ENCODE assay signal across 26 mouse cellular contexts in genomic region chr1:160981337-160981736, GRCm38 (mm10). TPM values are rescaled to one million over a fixed set of nuclear protein-coding genes. Genes with fewer than 3 reads are reported as not detected.
DNase-seq lines count a peak whose midpoint lies in the region; ATAC-seq and TF ChIP-seq lines count a peak whose summit lies in the region.
"Had no signal": no experiment of that assay in that cellular context is flagged by ENCODE, and none has a peak within 500 bp of the region (broad histone marks: within the 10 kb centered on the region; RNA-seq: fewer than 3 reads in every experiment).

No protein-coding gene starts in this region.

- WGBS in liver, embryonic 13.5 days (ENCODE audit: insufficient replicate concordance): 73% methylated on average over 4 of the region's 4 CpGs
- 69% methylated on average over 4 of the region's 4 CpGs for WGBS in liver, postnatal 0 days (ENCODE audit: insufficient replicate concordance)
- 93% methylated on average over 4 of the region's 4 CpGs for WGBS in midbrain, embryonic 15.5 days

- H3K27ac ChIP-seq in CH12.LX (ENCODE audit: insufficient read depth, low read depth): no peak overlapping the region
- peak overlapping the region; percentile 68; the same call in 1 of the 2 replicates for H3K27ac ChIP-seq in liver, embryonic 13.5 days
- peak overlapping the region; percentile 79 for H3K27ac ChIP-seq in liver, postnatal 0 days (ENCODE audit: low read depth)
- H3K27ac ChIP-seq in midbrain, embryonic 15.5 days: no peak overlapping the region
- H3K27ac ChIP-seq: embryonic facial prominence, embryonic 12.5 days; embryonic facial prominence, embryonic 15.5 days; gastrocnemius, adult 2 months; heart, embryonic 15.5 days; hindbrain, embryonic 14.5 days had no signal

- H3K4me1 ChIP-seq in CH12.LX (ENCODE audit: control insufficient read depth in 1 of 2, insufficient read depth in 2 of 2): peaks cover 15 to 35% of the 10 kb centered on the region in 2 experiments
- H3K4me1 ChIP-seq in liver, embryonic 13.5 days (replicated peaks): no peaks in the 10 kb centered on the region; the same call in 1 of the 2 replicates
- peaks cover 16% of the 10 kb centered on the region for H3K4me1 ChIP-seq in liver, postnatal 0 days (ENCODE audit: insufficient read depth)
- no peaks in the 10 kb centered on the region for H3K4me1 ChIP-seq in midbrain, embryonic 15.5 days
- H3K4me1 ChIP-seq: embryonic facial prominence, embryonic 12.5 days; embryonic facial prominence, embryonic 15.5 days; heart, embryonic 12.5 days; heart, embryonic 15.5 days had no signal

- DNase-seq in heart, adult 11 months: peak; percentile 79
- DNase-seq in heart, postnatal 36 days: no peak
- no peak for DNase-seq in CH12.LX (ENCODE audit: extremely low read depth)
- DNase-seq in liver, embryonic 13.5 days: no peak
- no peak for DNase-seq in liver, postnatal 0 days
- DNase-seq in left cerebral cortex, postnatal 4 days: no peak
- DNase-seq: adrenal gland, postnatal 10 days; adrenal gland, postnatal 36 days; cerebellum, adult 18-20 months; cerebellum, adult 9-10 months; cerebellum, postnatal 14 days; forebrain, postnatal 0 days; gastrocnemius, adult 2 months; gastrocnemius, postnatal 14 days; heart, adult 18-20 months; heart, postnatal 10 days; heart, postnatal 4 days had no signal

- peaks cover 15% of the 10 kb centered on the region for H3K79me2 ChIP-seq in CH12.LX (replicated peaks; ENCODE audit: control insufficient read depth, extremely low read depth, insufficient read depth, poor library complexity, severe bottlenecking)

- H3K9ac ChIP-seq in CH12.LX (ENCODE audit: insufficient read depth, low read depth): no peak overlapping the region
- no peak overlapping the region for H3K9ac ChIP-seq in liver, embryonic 13.5 days
- no peak overlapping the region for H3K9ac ChIP-seq in liver, postnatal 0 days (replicated peaks)
- H3K9ac ChIP-seq in midbrain, embryonic 15.5 days: no peak overlapping the region
- H3K9ac ChIP-seq: embryonic facial prominence, embryonic 12.5 days; embryonic facial prominence, embryonic 15.5 days; forebrain, postnatal 0 days; heart, embryonic 12.5 days; heart, embryonic 15.5 days; hindbrain, embryonic 14.5 days had no signal

- no peak overlapping the region for H3K4me3 ChIP-seq in CH12.LX (replicated peaks in 1 of 3; ENCODE audit: low read depth in 2 of 3, low read length in 2 of 3, poor library complexity in 1 of 3)
- H3K4me3 ChIP-seq in liver, embryonic 13.5 days (replicated peaks): no peak overlapping the region
- H3K4me3 ChIP-seq in liver, postnatal 0 days (ENCODE audit: low read depth, low read length): no peak overlapping the region
- no peak overlapping the region for H3K4me3 ChIP-seq in midbrain, embryonic 15.5 days
- H3K4me3 ChIP-seq: embryonic facial prominence, embryonic 12.5 days; embryonic facial prominence, embryonic 15.5 days; gastrocnemius, adult 2 months; heart, embryonic 12.5 days; heart, embryonic 15.5 days had no signal

- no peak for TF ChIP-seq POLR2A in CH12.LX (IDR thresholded peaks at IDR 0.05; ENCODE audit: low read depth, low read length)

- no peak for TF ChIP-seq EP300 in CH12.LX (IDR thresholded peaks at IDR 0.05; ENCODE audit: low read length)
- no peak for TF ChIP-seq EP300 in liver, postnatal 0 days (IDR thresholded peaks at IDR 0.05; ENCODE audit: low read depth)

- peaks cover under 1 to 2% of the 10 kb centered on the region in 2 experiments for H3K36me3 ChIP-seq in CH12.LX (replicated peaks in 1 of 2; ENCODE audit: control insufficient read depth in 1 of 2, insufficient read depth in 1 of 2, low read length in 1 of 2)
- H3K36me3 ChIP-seq in liver, embryonic 13.5 days: 0 out of 2 replicates have a peak, but pooled peaks cover 4% of the 10 kb centered on the region
- H3K36me3 ChIP-seq in liver, postnatal 0 days (replicated peaks; ENCODE audit: insufficient read depth, low read length): no peaks in the 10 kb centered on the region
- H3K36me3 ChIP-seq in midbrain, embryonic 15.5 days (replicated peaks): no peaks in the 10 kb centered on the region
- H3K36me3 ChIP-seq: embryonic facial prominence, embryonic 12.5 days; embryonic facial prominence, embryonic 15.5 days had no signal

- no peak for TF ChIP-seq RAD21 in CH12.LX (IDR thresholded peaks at IDR 0.05; ENCODE audit: low read depth, low read length)

- no peak for TF ChIP-seq CTCF in CH12.LX (conservative IDR thresholded peaks at IDR 0.05 in 1 of 2, IDR thresholded peaks at IDR 0.05 in 1 of 2; ENCODE audit: low read depth in 2 of 2, low read length in 2 of 2)
- no peak for TF ChIP-seq CTCF in liver, postnatal 0 days (IDR thresholded peaks at IDR 0.05; ENCODE audit: low read depth)

- H3K27me3 ChIP-seq in CH12.LX (replicated peaks): no peaks in the 10 kb centered on the region
- H3K27me3 ChIP-seq in liver, embryonic 13.5 days: no peaks in the 10 kb centered on the region
- H3K27me3 ChIP-seq in liver, postnatal 0 days (ENCODE audit: insufficient read depth, low read length): no peaks in the 10 kb centered on the region
- H3K27me3 ChIP-seq in midbrain, embryonic 15.5 days (replicated peaks): no peaks in the 10 kb centered on the region
- H3K27me3 ChIP-seq: embryonic facial prominence, embryonic 12.5 days; embryonic facial prominence, embryonic 15.5 days; heart, embryonic 12.5 days; heart, embryonic 15.5 days; Patski had no signal

- in situ Hi-C loops in CH12.LX (cut with MboI; ENCODE audit: low pct_ligation_motif_present, low pct_unique_long_range_greater_than_20kb, low sequenced_read_pairs): no loop called here

- no peak overlapping the region for H3K4me2 ChIP-seq in CH12.LX (ENCODE audit: insufficient read depth, low read depth, poor library complexity, severe bottlenecking)
- H3K4me2 ChIP-seq in liver, embryonic 13.5 days: no peak overlapping the region
- H3K4me2 ChIP-seq in liver, postnatal 0 days (ENCODE audit: low read depth, low read length): no peak overlapping the region
- H3K4me2 ChIP-seq in midbrain, embryonic 15.5 days: no peak overlapping the region
- H3K4me2 ChIP-seq: embryonic facial prominence, embryonic 12.5 days; embryonic facial prominence, embryonic 15.5 days; heart, embryonic 12.5 days; heart, embryonic 15.5 days; hindbrain, embryonic 14.5 days had no signal

- dilution Hi-C loops in CH12.LX (cut with MboI; ENCODE audit: extremely low pct_ligation_motif_present, extremely low pct_unique_long_range_greater_than_20kb, low sequenced_read_pairs): no loop called here

- no peaks in the 10 kb centered on the region for H3K9me3 ChIP-seq in CH12.LX (replicated peaks; ENCODE audit: low read length)
- no peaks in the 10 kb centered on the region for H3K9me3 ChIP-seq in liver, embryonic 13.5 days (replicated peaks)
- H3K9me3 ChIP-seq in liver, postnatal 0 days (ENCODE audit: low read length): no peaks in the 10 kb centered on the region
- H3K9me3 ChIP-seq in midbrain, embryonic 15.5 days: no peaks in the 10 kb centered on the region
- H3K9me3 ChIP-seq: embryonic facial prominence, embryonic 12.5 days; embryonic facial prominence, embryonic 15.5 days; G1E; heart, embryonic 12.5 days; heart, embryonic 15.5 days had no signal

- intact Hi-C loops in heart, postnatal 36 days (cut with DNase I): no loop called here
- intact Hi-C loops in left cerebral cortex, postnatal 4 days (cut with DNase I): no loop called here

- no peak for ATAC-seq in liver, embryonic 13.5 days (ENCODE audit: low read depth)
- peak; percentile 55 for ATAC-seq in liver, postnatal 0 days
- ATAC-seq in midbrain, embryonic 15.5 days (replicated peaks): no peak
- ATAC-seq: forebrain, embryonic 14.5 days; forebrain, postnatal 0 days; Patski had no signal

TF ChIP-seq in CH12.LX, 34 proteins besides CTCF, POLR2A, EP300 and RAD21:
- TF ChIP-seq BHLHE40 (IDR thresholded peaks at IDR 0.05; ENCODE audit: low read depth, low read length) (0 out of 2 replicates have a peak, but pooled peaks have one; percentile 28), MYC (IDR thresholded peaks at IDR 0.05; ENCODE audit: low read depth, low read length) (no peak), ZKSCAN1 (IDR thresholded peaks at IDR 0.05; ENCODE audit: borderline replicate concordance, low read depth, low read length) (no peak), MAX (IDR thresholded peaks at IDR 0.05; ENCODE audit: low read length) (no peak)
TF ChIP-seq in CH12.LX: peak in this region for 1.

RNA-seq across cellular contexts. Expression of gene Serpinc1, which starts 3.0 kb away (rescaled TPM):
- under 1 TPM; 0.06 to 0.24 TPM for total RNA-seq in heart, postnatal 36 days (2021)
- 154 and 204 TPM in 2 replicates for total RNA-seq in CH12.LX (2012; rRNA removed)
- 193 and 202 TPM in 2 replicates for total RNA-seq in CH12.LX (2014; rRNA removed)
- polyA plus RNA-seq in CH12.LX (2012; ENCODE audit: insufficient read length, low read depth): 143 and 149 TPM in 2 replicates
- 326 and 385 TPM in 2 replicates for polyA plus RNA-seq in liver, embryonic 13.5 days (2015; fragmentation: Nextera tagmentation; extraction: Ambion mirVana)
- 3,100 and 3,165 TPM in 2 replicates for polyA plus RNA-seq in liver, postnatal 0 days (2015; fragmentation: Nextera tagmentation; extraction: Ambion mirVana)
- total RNA-seq in left cerebral cortex, postnatal 4 days (2021): under 1 TPM; 0.22 to 0.34 TPM
- polyA plus RNA-seq in midbrain, embryonic 15.5 days (2015; fragmentation: Nextera tagmentation; extraction: Ambion mirVana): 3.9 and 4.4 TPM in 2 replicates

RNA-seq across cellular contexts. Expression of gene Zbtb37, which starts 53.3 kb away (rescaled TPM):
- 10 to 100 TPM; 10.6 to 14.8 TPM for total RNA-seq in heart, postnatal 36 days (2021)
- 4.7 and 5.2 TPM in 2 replicates for total RNA-seq in CH12.LX (2012; rRNA removed)
- total RNA-seq in CH12.LX (2014; rRNA removed): 3.1 and 4.5 TPM in 2 replicates
- 3.6 and 4.8 TPM in 2 replicates for polyA plus RNA-seq in CH12.LX (2012; ENCODE audit: insufficient read length, low read depth)
- 2.5 and 3.2 TPM in 2 replicates for polyA plus RNA-seq in liver, embryonic 13.5 days (2015; fragmentation: Nextera tagmentation; extraction: Ambion mirVana)
- 2.0 and 2.3 TPM in 2 replicates for polyA plus RNA-seq in liver, postnatal 0 days (2015; fragmentation: Nextera tagmentation; extraction: Ambion mirVana)
- 10 to 100 TPM; 39.2 to 46.5 TPM for total RNA-seq in left cerebral cortex, postnatal 4 days (2021)
- polyA plus RNA-seq in midbrain, embryonic 15.5 days (2015; fragmentation: Nextera tagmentation; extraction: Ambion mirVana): 14.1 and 15.3 TPM in 2 replicates

Comparison
In these comparisons a context has a peak if more than half of its experiments do, and no peak if none do; other contexts are left out.
1. H3K27ac ChIP-seq: peak in liver, embryonic 13.5 days (single experiment) and liver, postnatal 0 days (single experiment); none in CH12.LX (single experiment) and midbrain, embryonic 15.5 days (single experiment).
2. RNA of gene Serpinc1, which starts 3.0 kb away (polyA plus RNA-seq): 3,100 to 3,165 TPM in liver, postnatal 0 days, 326 to 385 TPM in liver, embryonic 13.5 days and 143 to 149 TPM in CH12.LX; 3.9 to 4.4 TPM in midbrain, embryonic 15.5 days; every median in the first group is over 10 times any median in the second.